Mouse (Mus musculus) E14TG2a.4 (cell line): ENCODE measurements around the gene Elob.

Experiments used
- CTCF ChIP-seq: conservative IDR thresholded peaks from 2 replicates; pipeline ENCODE4 v1.5.1; 2014; ENCODE audit warnings: low read length
- POU5F1 ChIP-seq: IDR thresholded peaks from 2 replicates; pipeline ENCODE4 v1.6.1; 2014; ENCODE audit warnings: low read length, borderline replicate concordance

DNA sequence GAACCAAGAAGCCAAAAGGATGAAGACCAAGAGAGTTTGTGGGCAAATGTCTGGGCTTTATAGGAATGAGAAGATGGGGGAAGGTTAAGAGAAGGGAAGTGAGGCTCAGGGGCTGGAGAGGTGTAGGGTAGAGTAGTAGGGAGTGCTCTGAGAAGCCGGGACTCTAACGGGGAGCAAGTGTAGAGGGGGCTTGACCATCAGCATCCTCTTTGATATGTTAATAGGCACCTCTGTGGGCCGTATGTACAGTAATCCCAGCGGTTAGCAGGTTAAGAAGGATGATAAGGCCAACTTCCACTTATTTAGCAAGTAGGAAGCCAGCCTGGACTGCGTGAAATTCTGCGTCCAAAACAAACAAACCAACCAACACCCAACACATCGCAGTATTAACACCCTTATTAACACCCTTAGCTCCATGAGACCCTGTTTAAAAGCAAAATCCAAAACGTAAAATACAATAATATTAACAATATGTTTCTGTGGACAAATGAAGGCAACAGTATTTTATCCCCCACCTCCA, 39.1 kb downstream of the Elob start:
- TF ChIP-seq CTCF (no peak), POU5F1 (0 out of 2 replicates have a peak, but pooled peaks have one; percentile 60)
